Mouse (Mus musculus) liver, embryonic 11.5 days (tissue): Measurements from ENCODE around the gene Bcl2. TPM values are rescaled to one million over a fixed set of nuclear protein-coding genes. Genes with fewer than 3 reads are reported as not detected.

Experiments
- ATAC-seq: fragments of 200-750 bp; cut with Nextera tagmentation; replicated peaks from 2 replicates; pipeline ENCODE4 v1.8.0; 2017; ENCODE audit warnings: moderate number of reproducible peaks, mild to moderate bottlenecking, moderate TSS enrichment, moderate library complexity; ENCODE audit not compliant: low FRiP score
- DNase-seq: peaks from one replicate; pipeline ENCODE4 v3.0.0-alpha.2; 2017; ENCODE audit warnings: low spot score
- H3K27ac ChIP-seq: fragments of 300-500 bp; sonication (generic); 2 replicates; pipeline ENCODE4 v1.5.1; 2014; ENCODE audit warnings: mild to moderate bottlenecking, low read depth, low read length, control low read depth
- H3K27me3 ChIP-seq: fragments of 300-500 bp; sonication (generic); replicated peaks from 2 replicates; pipeline ENCODE4 v1.6.1; 2014; ENCODE audit warnings: low read length, mixed read lengths; ENCODE audit not compliant: control insufficient read depth, insufficient read depth
- H3K36me3 ChIP-seq: fragments of 300-500 bp; sonication (generic); 2 replicates; pipeline ENCODE4 v1.6.1; 2014; ENCODE audit warnings: mild to moderate bottlenecking, low read length, moderate library complexity, mixed read lengths; ENCODE audit not compliant: control insufficient read depth, insufficient read depth
- H3K4me1 ChIP-seq: fragments of 300-500 bp; sonication (generic); replicated peaks from 2 replicates; pipeline ENCODE4 v1.6.1; 2014; ENCODE audit warnings: low read length, mixed read lengths; ENCODE audit not compliant: control insufficient read depth, insufficient read depth
- H3K4me2 ChIP-seq: fragments of 300-500 bp; sonication (generic); 2 replicates; pipeline ENCODE4 v1.6.1; 2014; ENCODE audit warnings: mild to moderate bottlenecking, control low read depth, moderate library complexity
- H3K4me3 ChIP-seq: fragments of 300-500 bp; sonication (generic); 2 replicates; pipeline ENCODE4 v1.5.1; 2014; ENCODE audit warnings: low read depth, low read length, control low read depth
- H3K9ac ChIP-seq: fragments of 300-500 bp; sonication (generic); 2 replicates; pipeline ENCODE4 v1.6.1; 2014; ENCODE audit warnings: low read depth, low read length, control low read depth
- H3K9me3 ChIP-seq: fragments of 300-500 bp; sonication (generic); 2 replicates; pipeline ENCODE4 v1.6.1; 2016; ENCODE audit warnings: low read length, inconsistent platforms, mixed read lengths; ENCODE audit not compliant: control insufficient read depth
- WGBS: fragments of 180-500 bp; shearing (Covaris S2); extraction: QIAGEN DNeasy Blood & Tissue Kit; methylation state at CpG from one replicate; pipeline ENCODE4 v1.1.7; 2014; 5-methylcytosine and 5-hydroxymethylcytosine counted together
- microRNA-seq: library from miRNA; unstranded; fragments of <30 nt; microRNA quantifications from one replicate; pipeline ENCODE4, GENCODE M21; 2017; ENCODE audit warnings: borderline number of aligned reads
- polyA plus RNA-seq: library from polyadenylated mRNA; unstranded; fragments of >200 nt; fragmentation: Nextera tagmentation; extraction: Ambion mirVana; gene quantifications from 2 replicates; pipeline ENCODE4 v1.2.1, GENCODE M21; 2014

The Bcl2 gene
- polyA plus RNA-seq, 1 experiment from 2014 or later = 2.8 TPM

GRCm38 (mm10) chr1:106503910-106504309 is 210.2 kb downstream of the Bcl2 start:
- H3K27me3 ChIP-seq = no peaks in the 10 kb centered on the region
- 79% methylated on average over 3 of the region's 3 CpGs for WGBS
- H3K9me3 ChIP-seq = no peaks in the 10 kb centered on the region
- no peak overlapping the region for H3K4me3 ChIP-seq
- H3K36me3 ChIP-seq = no peaks in the 10 kb centered on the region
- H3K4me1 ChIP-seq = no peaks in the 10 kb centered on the region
- DNase-seq (no peak), ATAC-seq (no peak)
- H3K4me2 ChIP-seq = no peak overlapping the region
- H3K27ac ChIP-seq = no peak overlapping the region
- no peak overlapping the region for H3K9ac ChIP-seq

- H3K4me3 ChIP-seq = no peak overlapping the region
- H3K36me3 ChIP-seq = no peaks in the 10 kb centered on the region
- no peaks in the 10 kb centered on the region for H3K4me1 ChIP-seq
- no peak overlapping the region for H3K27ac ChIP-seq
- ATAC-seq (no peak), DNase-seq (no peak)
- H3K9me3 ChIP-seq = no peaks in the 10 kb centered on the region
- no peaks in the 10 kb centered on the region for H3K27me3 ChIP-seq
- H3K9ac ChIP-seq = no peak overlapping the region
- WGBS = 88% methylated on average over 4 of the region's 4 CpGs
- no peak overlapping the region for H3K4me2 ChIP-seq
These were observed 210.7 kb downstream of the Bcl2 start for GRCm38 (mm10) chr1:106503407-106503806.

GRCm38 (mm10) chr1:106497999-106498398 is 216.1 kb downstream of the Bcl2 start:
- H3K36me3 ChIP-seq = no peaks in the 10 kb centered on the region
- H3K4me1 ChIP-seq = no peaks in the 10 kb centered on the region
- WGBS = 55% methylated on average over 2 of the region's 2 CpGs
- no peaks in the 10 kb centered on the region for H3K27me3 ChIP-seq
- no peak overlapping the region for H3K9ac ChIP-seq
- no peak overlapping the region for H3K4me2 ChIP-seq
- no peak overlapping the region for H3K27ac ChIP-seq
- ATAC-seq = no peak
- no peaks in the 10 kb centered on the region for H3K9me3 ChIP-seq
- H3K4me3 ChIP-seq = no peak overlapping the region
- no peak for DNase-seq

Small RNA genes lying within 50 kb of the gene (microRNA-seq; reads per million reads assigned to microRNA genes)
- not detected for gene Mir3473f

Other genes starting within 250 kb of the Bcl2 start
- gene Kdsr, start 45.5 kb upstream of the Bcl2 start, polyA plus RNA-seq = 8.1 and 9.6 TPM in 2 replicates
- 53.7 and 55.2 TPM in 2 replicates for gene Vps4b, start 82.5 kb upstream of the Bcl2 start, polyA plus RNA-seq
- gene Serpinb5, start 146.9 kb upstream of the Bcl2 start, polyA plus RNA-seq = not detected in 2 replicates
- not detected in 2 replicates for gene Serpinb12, start 220.2 kb upstream of the Bcl2 start, polyA plus RNA-seq